Mouse (Mus musculus): ENCODE data around the gene Tlr2.
A peak's percentile ranks its signal among the peaks of the same experiment; 100 is the strongest.
"Not testable (repeated sequence)": the region's sequence is repeated elsewhere in the genome, so short reads cannot be mapped to it uniquely, and the experiment has no call there.

Gene Tlr2

DNA sequence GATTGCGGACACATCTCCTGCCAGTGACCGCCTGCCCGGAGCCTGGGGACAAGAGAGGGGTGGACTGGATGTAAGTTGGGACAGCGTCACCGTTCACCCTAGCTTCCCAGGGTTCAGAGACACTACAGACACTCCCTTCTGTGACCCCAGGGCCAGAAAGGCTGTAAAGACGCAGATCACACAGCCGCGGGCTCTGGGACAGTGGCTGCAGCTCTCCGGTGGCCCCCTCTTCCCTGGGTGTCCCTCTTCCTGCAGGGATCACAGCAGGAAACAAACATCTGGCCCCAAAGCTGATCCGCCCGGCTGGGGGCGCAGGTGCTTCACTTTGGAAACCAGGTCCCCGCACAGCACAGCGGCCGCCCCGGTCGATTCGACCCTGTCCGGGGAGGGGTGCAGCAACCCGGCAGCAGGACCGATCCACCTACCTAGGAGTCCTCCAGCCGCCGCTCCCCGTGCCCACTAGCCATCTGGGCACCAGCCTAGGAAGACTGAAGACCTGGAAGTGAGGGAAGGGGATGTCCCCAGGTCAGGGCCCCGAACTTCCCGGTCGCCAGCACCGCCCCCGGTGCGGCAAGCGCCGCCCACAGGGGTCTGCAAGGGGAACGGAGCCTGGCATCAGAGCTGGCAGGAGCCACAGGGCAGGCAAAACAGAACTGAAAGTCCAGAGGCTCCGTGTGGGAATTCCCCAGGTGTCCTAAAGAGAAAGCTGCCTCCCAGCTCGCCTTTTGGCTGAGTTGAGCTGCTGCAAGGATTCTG lies at the start of gene Tlr2:
Tlr2 (minus strand) TSS at position 673 of the 756 bp plus-strand sequence.
- peak; percentile 50 for DNase-seq (ENCODE audit: low read depth, low spot score)

DNA sequence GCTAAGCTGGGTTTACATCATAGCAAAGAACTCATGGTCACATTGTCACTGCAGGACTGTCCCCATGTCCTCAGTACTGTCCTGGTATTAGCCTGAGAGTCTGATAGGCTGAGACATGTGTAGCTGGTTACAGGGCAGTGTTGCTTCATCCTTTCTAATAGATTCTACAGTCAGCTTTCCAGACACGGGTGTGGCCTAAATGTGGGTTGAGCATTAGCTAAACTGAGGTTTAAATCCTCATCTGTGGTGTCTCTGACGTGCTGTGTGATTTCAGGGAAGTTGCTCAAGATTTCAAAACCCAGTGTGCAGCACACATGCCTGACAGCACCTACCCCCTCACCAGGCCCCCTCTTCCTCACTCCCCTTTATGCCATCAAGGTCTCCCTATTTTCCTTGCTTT lies 43.6 kb upstream of the Tlr2 start:
- no peak for DNase-seq (ENCODE audit: low read depth, low spot score)

DNA sequence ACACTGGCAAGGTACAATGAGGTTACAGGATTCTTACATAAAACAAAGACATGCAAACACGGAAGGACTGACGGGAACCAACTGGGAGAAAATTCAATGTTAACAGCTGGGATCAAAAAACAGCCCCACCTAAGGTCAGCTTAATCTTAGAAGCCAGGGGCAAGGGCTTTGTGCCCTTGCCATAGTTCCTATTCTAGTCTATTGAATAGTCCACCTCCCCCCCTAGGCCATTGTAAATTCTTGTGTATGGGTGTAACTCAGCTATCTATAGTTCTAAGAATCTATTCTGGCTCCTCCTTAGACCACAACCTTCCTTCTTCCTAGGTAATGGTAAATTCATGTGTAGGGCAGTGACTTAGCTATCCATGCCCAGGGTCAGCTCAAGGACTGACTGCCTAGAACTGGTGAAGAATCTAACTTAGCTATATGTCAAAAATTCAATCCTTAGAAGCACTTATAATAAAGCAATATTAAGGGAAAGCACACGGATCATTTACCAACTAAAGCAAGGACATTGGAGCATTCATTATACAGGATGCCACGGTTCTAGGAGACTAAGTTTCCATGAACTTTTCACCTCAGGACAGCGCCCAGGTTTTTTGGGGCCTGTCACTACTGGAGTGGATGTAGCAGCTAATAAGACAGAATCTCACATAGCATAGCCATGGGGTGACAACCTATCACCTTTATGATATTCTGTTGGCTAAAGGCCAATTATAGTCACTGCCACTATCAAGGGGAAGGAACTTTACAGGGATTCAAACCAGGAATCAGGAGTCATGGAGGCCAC lies 37.9 kb upstream of the Tlr2 start:
- not testable (repeated sequence) for DNase-seq (ENCODE audit: low read depth, low spot score)

DNA sequence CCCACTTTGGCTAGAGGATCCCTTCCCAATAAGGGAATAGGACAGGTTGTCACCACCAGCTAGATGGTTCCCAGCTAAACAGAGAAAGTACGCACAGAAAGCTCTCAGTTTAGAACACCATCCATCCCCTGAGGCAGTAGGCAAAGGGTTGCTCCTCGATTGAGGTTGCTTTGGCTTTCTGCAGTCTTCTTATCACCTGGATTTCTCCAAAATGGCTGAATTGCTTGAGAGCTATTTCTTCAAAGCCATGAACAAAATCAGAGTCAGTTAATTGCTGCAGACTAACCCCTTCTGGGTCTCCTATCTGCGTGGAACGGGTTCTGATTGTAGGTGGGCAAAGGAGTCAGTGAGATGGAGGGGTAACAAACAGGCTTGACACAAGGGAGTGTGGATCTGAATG lies 37.2 kb upstream of the Tlr2 start:
- DNase-seq (ENCODE audit: low read depth, low spot score): no peak

DNA sequence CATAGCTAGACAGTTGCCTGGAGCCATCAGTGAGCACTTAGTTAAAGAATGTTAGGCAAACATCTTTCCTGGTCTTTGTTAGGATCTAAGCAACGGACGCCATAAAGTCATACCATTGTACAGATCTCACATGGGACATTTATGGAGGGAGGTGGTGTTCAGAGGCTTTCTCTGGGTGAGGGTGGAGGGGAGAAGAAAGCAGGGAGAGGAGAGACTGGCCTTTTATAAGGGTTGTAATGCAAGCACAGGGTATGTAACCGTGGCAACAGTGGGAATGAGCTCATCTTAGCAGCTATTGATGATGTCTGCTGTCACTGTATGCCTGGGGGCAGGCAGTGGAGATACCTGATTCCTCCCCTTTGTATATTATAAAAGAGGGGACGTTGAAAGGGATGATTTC lies 34.7 kb upstream of the Tlr2 start:
- no peak for DNase-seq (ENCODE audit: low read depth, low spot score)

DNA sequence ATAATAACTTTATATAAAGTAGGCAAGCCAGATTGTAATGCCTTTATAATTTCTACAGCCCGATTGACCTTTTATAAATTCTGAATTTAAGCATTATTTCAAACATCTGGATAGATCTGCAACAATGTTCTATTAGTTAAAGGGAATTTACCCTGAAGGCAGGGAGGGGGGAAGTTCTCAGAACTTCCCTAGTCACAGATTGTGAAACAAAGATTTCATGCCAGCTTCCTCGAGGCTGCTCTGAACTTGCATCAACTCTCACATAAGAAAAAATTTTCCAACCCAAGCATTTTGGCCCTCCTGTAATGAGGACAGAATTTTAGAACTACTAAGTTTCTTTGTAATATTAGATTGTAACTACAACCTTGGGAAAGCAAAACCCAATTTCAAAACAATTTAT lies 33.5 kb upstream of the Tlr2 start:
- not testable (repeated sequence) for DNase-seq (ENCODE audit: low read depth, low spot score)

DNA sequence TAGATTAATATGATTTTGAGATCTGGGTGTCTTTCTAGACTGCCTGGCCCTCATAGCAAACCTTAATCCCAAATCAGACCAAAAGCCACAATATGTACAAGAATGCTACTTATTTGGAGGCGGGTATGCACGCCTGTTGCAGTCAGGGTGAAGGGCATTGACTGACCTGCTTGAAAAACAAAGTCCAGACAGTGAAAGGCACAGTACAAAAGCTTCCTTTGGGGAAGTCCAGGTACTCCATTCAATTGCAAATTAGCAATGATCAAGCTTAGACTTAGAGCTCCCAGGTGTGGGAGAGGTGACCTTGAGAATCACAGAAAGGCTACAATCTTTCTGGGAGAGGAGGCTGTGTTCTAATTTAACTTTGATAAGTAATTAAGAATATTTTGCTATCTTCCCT lies 31.3 kb upstream of the Tlr2 start:
- not testable (repeated sequence) for DNase-seq (ENCODE audit: low read depth, low spot score)

DNA sequence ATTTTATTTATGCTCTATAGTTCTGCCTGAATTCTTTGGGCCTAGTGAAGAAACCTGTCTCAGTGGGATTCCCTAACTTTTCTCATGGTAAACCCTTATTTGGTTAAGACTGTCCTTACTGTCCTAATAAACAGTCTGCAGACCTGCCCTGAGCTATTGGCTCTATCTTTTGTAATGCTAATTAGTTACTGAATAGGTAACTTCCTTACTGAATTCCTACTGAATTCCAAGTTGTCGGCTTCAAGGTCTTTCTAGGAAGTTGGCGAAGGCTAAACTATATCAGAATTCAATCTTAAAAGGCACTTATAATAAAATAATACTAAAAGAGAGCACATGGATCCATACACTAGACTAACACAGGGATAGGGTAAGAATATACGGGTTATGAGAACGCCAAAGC lies 30.4 kb upstream of the Tlr2 start:
- DNase-seq (ENCODE audit: low read depth, low spot score): not testable (repeated sequence)

DNA sequence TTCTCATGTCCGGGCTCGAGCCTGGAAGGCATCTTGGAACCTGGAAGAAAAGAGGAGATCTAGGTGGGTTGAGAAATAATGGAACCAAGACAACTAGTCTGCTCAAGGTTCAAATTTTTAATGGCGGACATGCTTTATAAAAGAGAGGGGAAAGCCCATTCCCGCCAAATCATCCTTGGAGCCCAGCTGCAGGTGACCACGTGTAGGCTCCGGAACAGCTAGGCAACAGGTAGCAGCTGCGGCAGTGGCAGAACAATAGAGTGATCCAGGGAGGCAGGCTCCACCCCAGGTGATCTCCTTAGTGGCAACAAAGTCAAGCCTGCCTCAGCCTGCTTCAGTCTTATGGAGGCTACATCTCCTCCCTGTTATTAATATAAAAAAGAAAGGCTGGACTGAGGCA lies 30.0 kb upstream of the Tlr2 start:
- not testable (repeated sequence) for DNase-seq (ENCODE audit: low read depth, low spot score)

DNA sequence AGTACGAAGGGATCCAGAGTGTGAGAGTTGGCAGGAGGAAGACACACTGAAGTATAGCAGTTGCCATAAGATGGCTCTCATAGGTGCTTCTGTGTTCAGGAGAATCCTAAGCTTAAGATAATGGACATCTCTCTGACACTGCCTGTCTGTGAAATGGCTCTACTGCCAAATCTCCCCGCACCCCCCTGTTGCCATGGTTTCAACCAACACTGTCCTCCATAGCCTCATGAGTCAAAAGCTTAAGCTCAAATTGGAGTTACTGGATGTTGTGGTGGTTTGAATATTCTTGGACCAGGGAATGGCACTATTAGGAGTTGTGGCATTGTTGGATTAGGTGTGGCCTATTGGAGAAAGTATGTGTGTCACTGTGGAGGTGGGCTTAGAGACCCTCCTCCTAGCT lies 28.2 kb upstream of the Tlr2 start:
- DNase-seq (ENCODE audit: low read depth, low spot score): no peak

DNA sequence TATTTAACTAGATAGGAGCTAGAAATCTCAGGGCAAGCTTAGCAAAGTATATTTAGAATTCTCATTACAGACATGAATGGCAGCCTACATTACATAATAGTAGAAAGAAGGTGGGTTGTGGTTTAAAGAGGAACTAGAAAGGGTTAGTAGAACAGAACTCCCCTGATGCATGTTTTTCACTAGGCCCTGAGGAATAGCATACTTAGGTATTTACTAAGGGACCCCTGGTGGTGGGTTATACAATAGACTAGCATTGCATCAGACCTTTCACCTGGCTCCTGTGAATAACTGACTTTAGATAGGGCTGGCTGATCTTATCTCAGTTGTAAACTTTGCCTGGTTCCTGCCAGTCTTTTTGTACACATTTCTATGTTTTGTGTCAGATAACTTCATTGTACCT lies 25.5 kb upstream of the Tlr2 start:
- DNase-seq (ENCODE audit: low read depth, low spot score): not testable (repeated sequence)

DNA sequence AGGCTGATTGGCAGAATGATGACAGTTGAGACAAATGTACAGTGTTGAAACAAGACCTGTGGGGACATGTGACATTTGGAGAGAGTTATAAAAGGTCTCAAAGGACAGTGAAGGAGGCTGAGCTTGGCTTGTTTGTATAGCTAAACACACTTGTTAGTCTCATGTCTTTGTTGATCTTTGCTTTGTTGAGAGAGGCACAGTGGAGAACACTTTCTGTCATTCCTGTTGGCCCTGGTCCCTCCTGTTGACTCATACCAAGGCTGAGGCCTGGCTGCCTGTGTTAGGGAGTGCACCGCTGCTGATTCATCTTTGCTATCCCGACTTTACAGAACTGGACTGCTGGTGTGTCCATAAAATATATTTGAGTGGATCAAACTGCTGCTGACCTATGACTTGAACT lies 23.6 kb upstream of the Tlr2 start:
- DNase-seq (ENCODE audit: low read depth, low spot score): no peak

DNA sequence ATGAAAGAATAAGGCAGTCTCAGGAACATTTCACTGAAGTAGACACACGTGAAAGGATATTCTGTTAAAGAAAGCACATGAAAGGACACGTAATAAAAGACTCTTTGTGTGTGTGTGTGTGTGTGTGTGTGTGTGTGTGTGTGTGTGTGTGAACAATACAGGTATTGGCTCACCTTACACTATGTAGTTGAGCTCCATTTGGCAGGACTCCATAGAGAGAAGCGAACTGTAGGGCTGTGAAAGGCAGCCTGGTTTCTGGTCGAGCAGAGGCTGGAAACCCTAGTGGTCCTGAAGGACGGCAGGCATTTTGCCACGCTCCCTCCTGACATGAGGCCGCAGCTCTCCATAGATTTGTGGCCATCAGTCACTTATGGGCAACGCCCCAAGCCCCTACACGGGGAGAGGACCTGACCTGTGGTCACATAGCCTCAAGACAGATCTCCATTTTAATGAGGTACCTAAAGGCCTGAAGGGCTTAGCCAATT lies 22.5 kb upstream of the Tlr2 start:
- no peak for DNase-seq (ENCODE audit: low read depth, low spot score)

DNA sequence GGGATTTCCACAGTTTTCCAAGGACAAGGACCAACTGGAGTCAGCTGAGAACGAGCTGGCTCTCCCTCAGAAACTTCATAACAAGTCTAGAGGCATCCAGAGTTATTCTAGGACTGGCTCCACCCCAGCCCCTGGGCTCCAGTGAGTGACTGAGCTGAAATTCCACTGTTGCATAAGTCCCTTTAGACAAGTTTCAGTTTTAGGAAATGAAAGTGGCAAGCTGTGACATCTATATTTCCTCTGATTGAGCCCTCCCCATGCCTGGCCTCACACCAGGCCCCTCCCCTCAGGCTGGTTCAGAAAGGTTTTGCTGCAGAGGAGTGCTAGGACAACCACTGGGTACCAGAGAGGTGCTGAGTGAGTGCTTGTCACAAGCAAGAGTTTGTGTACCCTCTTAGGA lies 21.4 kb upstream of the Tlr2 start:
- DNase-seq (ENCODE audit: low read depth, low spot score): peak; percentile 61

DNA sequence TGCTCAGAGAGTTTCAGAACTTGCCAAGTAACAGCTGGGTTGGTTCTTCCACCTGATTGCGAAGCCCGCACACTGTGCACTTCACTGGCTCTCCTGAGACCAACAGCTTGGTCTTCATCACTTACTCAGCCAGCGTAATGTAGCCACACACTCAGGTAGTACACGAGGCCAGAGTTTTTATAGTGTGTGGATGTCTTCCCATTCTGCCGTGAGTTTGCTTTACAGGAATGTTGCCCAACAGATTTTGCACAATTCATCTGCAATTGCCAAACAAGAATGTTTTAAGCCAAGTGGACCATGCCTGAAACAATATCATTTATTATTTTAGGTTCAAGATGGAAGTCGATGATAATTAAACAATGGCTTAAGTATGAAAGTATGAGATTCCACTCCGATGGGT lies 18.0 kb upstream of the Tlr2 start:
- DNase-seq (ENCODE audit: low read depth, low spot score): no peak

DNA sequence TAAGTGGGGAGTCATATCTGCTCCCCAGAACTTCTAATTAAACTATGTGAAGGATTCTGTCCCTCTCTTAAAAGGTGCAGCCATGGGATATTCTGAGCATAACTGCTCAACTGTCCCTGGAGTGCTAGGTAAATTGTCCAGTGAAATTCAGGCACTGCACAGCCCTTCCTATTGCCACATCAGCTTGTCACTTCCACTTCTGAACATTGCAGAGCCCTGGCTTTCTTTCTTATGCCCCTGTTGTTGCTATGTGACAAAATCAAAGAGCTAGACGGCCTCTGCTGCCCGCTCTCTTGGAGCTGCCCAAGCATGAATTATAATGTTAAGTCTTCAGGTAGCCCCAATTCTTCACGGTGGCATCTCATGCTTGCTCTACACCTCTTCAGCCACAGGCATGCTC lies 17.5 kb upstream of the Tlr2 start:
- no peak for DNase-seq (ENCODE audit: low read depth, low spot score)

DNA sequence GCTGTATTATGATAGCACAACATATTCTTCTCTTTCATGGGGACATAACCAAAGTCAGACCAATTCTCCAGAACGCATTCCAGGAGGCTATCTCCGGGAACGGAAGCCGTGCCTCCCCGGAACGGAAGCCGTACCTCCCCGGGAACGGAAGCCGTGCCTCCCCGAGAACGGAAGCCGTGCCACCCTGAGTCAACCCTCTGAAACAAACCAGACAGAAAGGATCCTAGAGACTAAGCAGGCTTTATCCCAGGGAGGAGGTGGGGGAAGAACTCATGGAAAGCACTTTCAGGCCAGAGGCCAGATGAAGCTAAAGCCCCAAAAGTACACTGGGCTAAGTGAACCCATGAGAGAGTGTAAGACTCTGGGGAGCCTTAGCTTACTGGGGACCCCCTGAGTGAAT lies 16.1 kb upstream of the Tlr2 start:
- DNase-seq (ENCODE audit: low read depth, low spot score): no peak

DNA sequence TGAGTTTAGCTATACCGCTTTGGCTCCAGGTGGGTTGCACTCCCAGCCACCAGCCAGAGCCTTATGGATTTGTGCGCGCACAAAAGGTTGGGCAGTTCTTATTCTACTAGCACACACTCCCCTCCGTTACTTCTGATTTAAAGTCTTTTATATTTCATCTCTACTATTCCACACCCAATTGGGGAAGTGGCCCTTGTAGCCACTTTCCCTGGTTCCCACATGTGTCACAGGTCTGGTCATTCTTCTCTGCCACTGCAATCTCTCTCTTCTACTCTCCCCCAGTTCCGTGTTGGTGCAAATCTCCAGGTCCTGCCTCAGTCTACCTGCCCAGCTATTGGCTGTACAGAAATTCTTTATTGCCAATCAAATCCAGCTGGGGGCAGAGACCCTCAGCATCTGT lies 14.1 kb upstream of the Tlr2 start:
- DNase-seq (ENCODE audit: low read depth, low spot score): no peak

DNA sequence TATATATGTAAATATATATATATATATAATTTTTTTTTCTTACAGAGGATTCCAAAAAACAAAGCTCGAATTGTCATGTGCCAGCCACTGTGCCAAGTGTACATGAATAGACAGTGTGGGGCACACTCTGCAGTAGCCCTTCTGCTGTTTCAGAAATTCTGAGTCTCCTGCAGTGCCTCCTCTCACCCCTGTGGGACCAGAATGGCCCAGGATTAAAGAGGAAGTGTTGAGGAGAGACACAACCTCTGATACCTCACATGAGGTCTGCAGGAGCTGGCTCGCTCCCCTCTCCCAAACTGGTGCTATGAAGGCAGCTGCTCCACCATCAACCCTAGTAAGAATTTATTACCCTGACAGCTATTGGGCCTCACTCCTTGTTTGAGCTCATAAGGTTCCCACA lies 7.8 kb upstream of the Tlr2 start:
- DNase-seq (ENCODE audit: low read depth, low spot score): no peak

DNA sequence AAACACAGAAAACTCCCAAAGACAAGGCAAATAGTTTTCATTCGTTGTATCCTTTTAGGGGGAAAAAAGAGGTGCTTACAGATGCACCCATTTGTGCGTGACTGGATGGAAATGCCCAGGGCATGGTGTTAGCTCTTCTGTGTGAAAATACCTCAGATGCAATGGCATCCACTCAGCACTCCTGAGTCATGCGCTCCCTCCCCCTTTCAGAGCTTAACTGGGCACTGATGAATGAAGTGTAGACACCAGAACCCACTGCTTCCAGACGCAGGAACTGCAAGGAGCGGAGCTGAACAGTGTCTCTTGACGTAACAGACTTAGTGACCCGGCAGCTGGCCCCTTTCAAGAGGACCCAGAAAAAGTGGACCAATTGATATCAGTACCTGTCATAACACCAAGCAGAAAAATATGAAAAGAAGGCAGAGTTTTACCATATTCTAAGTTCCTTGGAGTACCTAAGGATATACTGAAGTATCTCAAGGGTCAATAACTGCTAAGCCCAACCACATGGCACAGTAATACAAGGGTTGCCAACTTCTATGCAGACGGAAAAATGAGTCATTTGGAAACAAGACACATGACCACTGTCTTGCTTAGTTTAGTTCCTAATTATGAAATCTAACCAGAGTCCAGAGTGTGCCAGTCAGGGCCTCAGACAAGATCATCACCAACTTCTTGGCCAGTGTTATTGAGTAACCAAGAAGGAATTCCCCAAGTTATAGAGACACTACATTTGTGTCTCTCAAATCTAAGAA lies 3.4 kb upstream of the Tlr2 start:
- no peak for DNase-seq (ENCODE audit: low read depth, low spot score)

DNA sequence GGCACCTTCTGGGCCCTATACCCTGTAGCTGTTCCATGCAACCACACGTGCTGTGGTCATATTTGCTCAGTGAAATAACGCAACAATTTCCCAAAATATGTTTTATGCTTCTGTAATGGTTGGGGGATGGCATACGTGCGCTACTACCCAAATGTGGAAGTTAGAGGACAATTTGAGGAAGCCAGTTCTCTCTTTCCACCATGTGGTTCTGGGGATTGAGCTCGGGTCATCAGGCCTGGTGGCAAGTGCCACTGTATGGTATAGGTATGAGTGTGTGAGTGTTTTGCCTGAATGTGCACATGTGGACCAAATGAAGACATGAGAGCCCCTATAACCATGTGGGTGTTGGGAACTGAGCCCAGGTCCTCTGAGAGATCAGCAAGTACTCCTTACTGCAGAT lies 2.1 kb downstream of the Tlr2 start:
- DNase-seq (ENCODE audit: low read depth, low spot score): no peak

DNA sequence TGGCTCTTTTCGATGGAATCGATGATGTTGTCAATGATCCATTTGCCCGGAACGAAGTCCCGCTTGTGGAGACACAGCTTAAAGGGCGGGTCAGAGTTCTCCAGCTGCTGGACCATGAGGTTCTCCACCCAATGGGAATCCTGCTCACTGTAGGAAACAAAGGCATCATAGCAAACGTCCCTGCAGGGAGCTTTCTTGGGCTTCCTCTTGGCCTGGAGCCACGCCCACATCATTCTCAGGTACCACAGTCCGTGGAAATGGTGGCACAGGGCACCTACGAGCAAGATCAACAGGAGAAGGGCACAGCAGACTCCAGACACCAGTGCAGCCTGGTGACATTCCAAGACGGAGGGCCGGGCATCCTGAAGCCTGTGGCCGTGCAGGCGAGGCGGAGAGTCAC lies 4.9 kb downstream of the Tlr2 start:
- no peak for DNase-seq (ENCODE audit: low read depth, low spot score)

Data from CD4-positive helper T cell, adult 2 months (primary cell).